Mouse (Mus musculus): ENCODE measurements around the gene C1qtnf12.

The C1qtnf12 gene

DNA sequence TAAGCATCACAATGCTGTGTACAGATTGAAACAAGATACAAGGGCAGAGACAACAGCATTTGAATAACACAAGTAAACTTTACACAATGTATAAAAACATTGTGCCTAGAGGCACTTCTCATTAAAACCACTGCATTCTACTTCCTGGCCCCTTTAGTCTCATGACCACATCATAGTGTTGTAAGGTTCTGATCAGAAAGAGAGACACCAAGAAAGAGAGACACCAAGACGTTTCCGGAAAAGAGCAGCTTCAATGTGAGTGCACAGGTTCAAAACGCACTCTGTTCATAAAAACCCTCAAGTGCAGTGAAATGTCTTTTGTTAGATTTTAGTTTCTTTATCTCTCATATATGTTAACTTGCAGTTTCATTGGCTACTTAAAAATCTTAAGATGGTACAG is 42.0 kb downstream of the C1qtnf12 start:
- peak; percentile 82 for DNase-seq (ENCODE audit: low read depth)

DNA sequence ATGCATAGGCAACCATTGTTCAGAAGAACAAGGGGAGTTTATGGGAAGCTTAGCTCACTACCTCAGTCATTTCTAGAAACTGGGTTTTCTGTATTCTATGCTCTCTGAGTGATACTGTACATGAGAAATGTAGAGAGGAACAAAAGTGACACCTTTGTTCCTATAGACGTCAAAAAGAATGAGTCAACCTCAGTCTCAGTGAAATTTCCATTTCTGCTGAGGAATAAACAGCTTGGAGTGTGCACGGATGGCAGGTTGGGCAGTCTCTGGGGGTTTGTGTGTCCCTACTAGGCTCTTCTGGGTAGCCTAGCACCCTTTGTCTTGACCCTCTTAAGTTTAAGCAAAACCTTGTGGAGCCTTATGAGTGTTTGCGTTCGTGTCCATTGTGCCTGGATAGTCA is 46.3 kb downstream of the C1qtnf12 start:
- peak; percentile 88 for DNase-seq (ENCODE audit: low read depth)

DNA sequence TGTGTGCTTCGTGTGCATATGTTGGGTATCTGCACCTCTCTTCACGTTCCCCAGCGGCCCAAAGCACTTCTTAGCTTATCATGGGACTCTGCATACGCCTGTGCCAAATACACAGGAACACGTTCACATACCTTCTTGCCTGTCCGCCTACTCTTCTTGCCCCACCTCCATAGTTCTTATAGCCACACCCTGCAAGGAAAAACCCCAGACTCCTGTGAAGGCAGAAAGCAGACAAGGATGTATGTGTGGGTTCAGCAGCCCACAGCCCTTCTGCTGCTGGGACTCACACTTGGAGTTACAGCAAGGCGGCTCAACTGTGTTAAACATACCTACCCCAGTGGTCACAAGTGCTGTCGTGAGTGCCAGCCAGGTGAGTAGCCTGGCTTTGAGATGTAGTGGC is 51.5 kb downstream of the C1qtnf12 start, which contains the start of gene Tnfrsf4:
Gene Tnfrsf4 (plus strand): TSS at position 207 of the 400 bp plus-strand sequence.
- DNase-seq (ENCODE audit: low read depth) = peak; percentile 94

DNA sequence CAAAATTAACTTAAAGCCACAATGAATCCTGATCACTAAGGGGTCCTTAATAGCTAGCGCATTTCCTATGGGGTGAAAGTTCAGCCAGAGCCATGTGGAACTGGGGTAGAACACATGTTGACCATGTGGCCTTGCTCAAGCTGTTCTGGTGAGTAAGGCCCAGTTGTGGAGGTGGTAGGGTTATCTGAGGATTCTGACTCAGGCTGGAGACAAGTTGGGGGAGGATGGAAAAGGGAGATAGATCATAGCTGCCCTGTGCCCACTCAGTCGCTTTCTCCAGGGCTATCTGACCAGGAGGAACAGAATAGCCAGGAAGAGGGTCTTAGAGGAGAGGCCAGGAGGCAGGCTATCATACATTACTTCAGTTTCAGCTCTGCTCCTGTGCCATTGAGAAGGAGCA is 52.3 kb downstream of the C1qtnf12 start:
- peak; percentile 61 for DNase-seq (ENCODE audit: low read depth)
